Mouse (Mus musculus) B cell, adult (primary cell): Measurements from ENCODE around the gene 6030445D17Rik. TPM values are rescaled to one million over a fixed set of nuclear protein-coding genes. Genes with fewer than 3 reads are reported as not detected.

Experiments
- total RNA-seq: library from RNA; stranded (reverse); gene quantifications from 4 replicates; pipeline ENCODE4 v1.2.4, GENCODE M21; 2023; ENCODE audit not compliant: inconsistent age

Gene 6030445D17Rik
- not detected in 4 replicates for total RNA-seq

DNA sequence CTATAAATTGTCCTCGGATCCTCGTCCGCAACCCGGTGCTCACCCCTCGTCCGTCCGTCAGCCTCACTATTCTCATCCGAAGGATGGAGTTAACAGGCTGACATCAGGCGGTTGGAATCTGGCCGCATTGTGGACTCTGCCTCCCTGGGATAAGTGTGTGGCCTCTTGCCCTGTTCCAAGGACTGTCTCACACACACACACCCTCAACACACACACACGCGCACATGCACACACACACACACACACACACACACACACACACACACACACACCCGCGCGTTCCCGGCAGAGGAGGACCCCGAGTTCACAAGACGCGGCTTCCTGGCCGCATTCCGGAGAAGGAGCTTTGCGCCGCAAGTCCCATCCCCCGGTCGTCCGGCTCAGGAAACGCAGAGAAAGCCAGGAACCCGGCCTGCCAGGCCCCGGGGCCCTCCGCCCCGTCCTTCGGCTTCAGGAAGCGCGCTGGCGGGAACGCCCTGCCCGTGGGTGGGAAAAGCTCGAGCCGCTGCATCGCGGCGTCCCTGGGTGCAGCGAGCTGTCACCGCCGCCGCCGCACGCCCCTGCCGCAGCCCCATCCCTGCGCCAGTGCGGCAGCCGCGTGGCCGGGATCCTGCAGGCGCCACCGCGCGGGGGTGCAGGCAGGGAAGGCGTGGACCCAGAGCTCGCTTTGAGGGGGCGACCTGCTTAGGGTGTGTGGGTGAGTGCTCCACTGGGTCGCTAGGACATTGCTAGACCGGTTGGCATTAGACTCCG is at the start of gene 6030445D17Rik:
Gene 6030445D17Rik (plus strand): TSS at position 165 of the 753 bp plus-strand sequence.

DNA sequence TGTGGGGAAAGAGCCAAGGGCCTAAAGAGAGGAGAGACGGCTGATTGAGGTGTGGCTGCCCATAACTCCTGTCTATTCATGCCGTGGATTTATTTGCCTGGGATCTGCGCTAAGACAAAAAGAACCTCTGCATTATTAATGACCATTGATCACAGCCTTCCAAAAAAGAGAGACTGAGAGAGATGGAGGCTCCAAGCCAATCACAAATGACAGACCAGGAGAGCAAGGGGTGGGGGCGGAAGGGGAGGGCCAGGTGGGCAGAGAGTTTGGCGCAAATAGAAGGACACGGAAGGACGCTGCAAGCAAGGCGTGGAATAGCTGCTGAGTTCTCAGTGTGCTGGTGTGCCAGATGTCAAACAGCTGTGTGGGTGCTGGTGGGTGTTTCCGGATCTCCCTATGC is 38.8 kb upstream of the 6030445D17Rik start, which contains the start of gene Htr1d:
Gene Htr1d (plus strand): TSS at position 301 of the 400 bp plus-strand sequence.

DNA sequence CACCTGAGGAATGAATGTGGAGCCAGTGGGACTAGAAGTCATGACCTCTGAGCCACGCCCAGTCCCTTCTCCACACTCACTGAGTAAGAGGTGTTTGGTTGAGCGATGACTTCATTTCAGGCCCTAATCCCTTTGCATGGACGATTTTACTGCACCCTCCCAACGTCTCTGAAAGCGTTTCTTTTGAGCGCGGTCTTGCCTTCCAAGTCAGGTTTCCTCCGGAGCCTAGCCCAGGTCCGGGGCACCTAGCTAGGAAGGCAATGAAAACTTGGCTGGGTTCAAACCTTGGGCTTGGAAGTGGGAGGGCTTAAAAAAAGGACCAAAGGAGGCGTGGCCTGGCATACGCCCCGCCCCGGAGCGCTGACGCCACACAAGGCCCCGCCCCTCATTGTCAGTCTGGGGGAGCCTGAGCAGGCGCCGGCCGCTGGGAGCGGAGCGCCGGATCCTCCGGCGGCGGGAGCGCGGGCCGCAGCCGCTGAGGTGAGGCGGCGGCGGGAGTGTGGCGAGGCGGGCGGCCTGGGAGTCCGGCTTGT is 7.4 kb downstream of the 6030445D17Rik start, which contains the start of gene Luzp1:
Gene Luzp1 (plus strand): TSS at position 391 of the 533 bp plus-strand sequence.

Other genes with a start within 250 kb of the 6030445D17Rik start
- 3.5 to 7.2 TPM (median 5.3 TPM) in 4 replicates for gene Tcea3, start 214.5 kb upstream of the 6030445D17Rik start, total RNA-seq
- 10.0 to 10.4 TPM (median 10.3 TPM) in 4 replicates for gene Zfp46, start 177.6 kb upstream of the 6030445D17Rik start, total RNA-seq
- 118 to 126 TPM (median 122 TPM) in 4 replicates for gene Hnrnpr, start 151.3 kb upstream of the 6030445D17Rik start, total RNA-seq
- gene Htr1d, start 38.7 kb upstream of the 6030445D17Rik start, total RNA-seq: not detected in 4 replicates
- gene Luzp1, start 7.5 kb downstream of the 6030445D17Rik start, total RNA-seq: 0.90 to 3.4 TPM (median 1.6 TPM) in 4 replicates
- gene Kdm1a, start 140.5 kb downstream of the 6030445D17Rik start, total RNA-seq: 54.0 to 63.3 TPM (median 60.4 TPM) in 4 replicates
- gene Tex46, start 148.2 kb downstream of the 6030445D17Rik start, total RNA-seq: not detected in 4 replicates
- gene Lactbl1, start 160.4 kb downstream of the 6030445D17Rik start, total RNA-seq: 0.22 TPM in 1 of 4 replicates, not detected in the others